Mouse (Mus musculus) midbrain, embryonic 10.5 days (tissue): ENCODE measurements around the gene Psmd11. TPM values are rescaled to one million over a fixed set of nuclear protein-coding genes. Genes with fewer than 3 reads are reported as not detected.

Experiments used
- DNase-seq: peaks from one replicate; pipeline ENCODE4 v3.0.0-alpha.2; 2017; ENCODE audit warnings: low spot score
- H3K27ac ChIP-seq: fragments of 300-500 bp; sonication (generic); replicated peaks from 2 replicates; pipeline ENCODE4 v1.5.1; 2016; ENCODE audit warnings: mild to moderate bottlenecking
- H3K27me3 ChIP-seq: fragments of 300-500 bp; sonication (generic); 2 replicates; pipeline ENCODE4 v1.6.1; 2016; ENCODE audit warnings: low read depth, mild to moderate bottlenecking; ENCODE audit not compliant: poor library complexity, severe bottlenecking
- H3K36me3 ChIP-seq: fragments of 300-500 bp; sonication (generic); 2 replicates; pipeline ENCODE4 v1.6.1; 2016; ENCODE audit warnings: mild to moderate bottlenecking, moderate library complexity
- H3K4me1 ChIP-seq: fragments of 300-500 bp; sonication (generic); 2 replicates; pipeline ENCODE4 v1.6.1; 2016
- H3K4me3 ChIP-seq: fragments of 300-500 bp; sonication (generic); 2 replicates; pipeline ENCODE4 v1.5.1; 2016; ENCODE audit warnings: mild to moderate bottlenecking, moderate library complexity
- H3K9me3 ChIP-seq: fragments of 300-500 bp; sonication (generic); replicated peaks from 2 replicates; pipeline ENCODE4 v1.6.1; 2016; ENCODE audit warnings: mild to moderate bottlenecking
- WGBS: fragments of 180-500 bp; shearing (Covaris S2); methylation state at CpG from one replicate; pipeline ENCODE4 v1.1.7; 2016; 5-methylcytosine and 5-hydroxymethylcytosine counted together
- polyA plus RNA-seq: library from polyadenylated mRNA; unstranded; fragments of >200 nt; fragmentation: Nextera tagmentation; extraction: Ambion mirVana; gene quantifications from 2 replicates; pipeline ENCODE4 v1.2.1, GENCODE M21; 2016

Gene Psmd11
- polyA plus RNA-seq, 1 experiment from 2014 or later: 418 TPM

- H3K36me3 ChIP-seq: peaks cover 34% of the 10 kb centered on the region
- H3K27ac ChIP-seq: peak overlapping the region; percentile 35
- 54% methylated on average over 14 of the region's 14 CpGs for WGBS
- no peak for DNase-seq
- no peaks in the 10 kb centered on the region for H3K9me3 ChIP-seq
- peaks cover 79% of the 10 kb centered on the region for H3K27me3 ChIP-seq
- peak overlapping the region; percentile 82 for H3K4me3 ChIP-seq
- H3K4me1 ChIP-seq: peaks cover 68% of the 10 kb centered on the region
These were observed 50.4 kb downstream of the Psmd11 start for GRCm38 (mm10) chr11:80478694-80479412.

GRCm38 (mm10) chr11:80479425-80479824 is 51.0 kb downstream of the Psmd11 start:
- 76% methylated on average over 5 of the region's 5 CpGs for WGBS
- Histone ChIP-seq H3K9me3 (no peaks in the 10 kb centered on the region), H3K4me1 (peaks cover 73% of the 10 kb centered on the region), H3K27me3 (peaks cover 79% of the 10 kb centered on the region), H3K4me3 (peak overlapping the region; percentile 82), H3K36me3 (peaks cover 29% of the 10 kb centered on the region), H3K27ac (peak overlapping the region; percentile 35; the same call in 1 of the 2 replicates)
- no peak for DNase-seq

- 81% methylated on average over 31 of the region's 31 CpGs for WGBS
- H3K27ac ChIP-seq: no peak overlapping the region; the same call in 1 of the 2 replicates
- H3K27me3 ChIP-seq: peaks cover 78% of the 10 kb centered on the region
- DNase-seq: no peak
- H3K4me3 ChIP-seq: peak overlapping the region; percentile 82
- peaks cover 79% of the 10 kb centered on the region for H3K4me1 ChIP-seq
- H3K9me3 ChIP-seq: no peaks in the 10 kb centered on the region
- peaks cover 27% of the 10 kb centered on the region for H3K36me3 ChIP-seq
These were observed 51.8 kb downstream of the Psmd11 start for GRCm38 (mm10) chr11:80479906-80480866.

- 71% methylated on average over 13 of the region's 13 CpGs for WGBS
- peaks cover 27% of the 10 kb centered on the region for H3K36me3 ChIP-seq
- DNase-seq: no peak
- H3K27me3 ChIP-seq: peaks cover 77% of the 10 kb centered on the region
- H3K27ac ChIP-seq: 0 out of 2 replicates have a peak overlapping the region, but pooled peaks have one; percentile 42
- H3K4me3 ChIP-seq: peak overlapping the region; percentile 27; the same call in 1 of the 2 replicates
- H3K4me1 ChIP-seq: peaks cover 79% of the 10 kb centered on the region
- no peaks in the 10 kb centered on the region for H3K9me3 ChIP-seq
These were observed 53.1 kb downstream of the Psmd11 start for GRCm38 (mm10) chr11:80481409-80482050.

GRCm38 (mm10) chr11:80482347-80482746 is 53.9 kb downstream of the Psmd11 start:
- peaks cover 75% of the 10 kb centered on the region for H3K4me1 ChIP-seq
- no peak overlapping the region for H3K27ac ChIP-seq
- no peak for DNase-seq
- H3K27me3 ChIP-seq: peaks cover 76% of the 10 kb centered on the region
- no peak overlapping the region for H3K4me3 ChIP-seq
- peaks cover 27% of the 10 kb centered on the region for H3K36me3 ChIP-seq
- no peaks in the 10 kb centered on the region for H3K9me3 ChIP-seq
- WGBS: 73% methylated on average over 10 of the region's 10 CpGs

- peaks cover 23% of the 10 kb centered on the region for H3K36me3 ChIP-seq
- H3K27ac ChIP-seq: no peak overlapping the region
- WGBS: 84% methylated on average over 7 of the region's 7 CpGs
- no peak for DNase-seq
- H3K4me3 ChIP-seq: no peak overlapping the region; the same call in 1 of the 2 replicates
- no peaks in the 10 kb centered on the region for H3K9me3 ChIP-seq
- peaks cover 74% of the 10 kb centered on the region for H3K27me3 ChIP-seq
- peaks cover 70% of the 10 kb centered on the region for H3K4me1 ChIP-seq
These were observed 54.5 kb downstream of the Psmd11 start for GRCm38 (mm10) chr11:80482921-80483320.

GRCm38 (mm10) chr11:80483536-80484067 is 55.2 kb downstream of the Psmd11 start:
- H3K36me3 ChIP-seq: peaks cover 18% of the 10 kb centered on the region
- H3K9me3 ChIP-seq: no peaks in the 10 kb centered on the region
- no peak overlapping the region for H3K4me3 ChIP-seq
- peaks cover 67% of the 10 kb centered on the region for H3K4me1 ChIP-seq
- H3K27me3 ChIP-seq: peaks cover 68% of the 10 kb centered on the region
- peak overlapping the region; percentile 47; the same call in 1 of the 2 replicates for H3K27ac ChIP-seq
- DNase-seq: no peak
- 85% methylated on average over 6 of the region's 6 CpGs for WGBS

- Histone ChIP-seq H3K4me1 (peaks cover 67% of the 10 kb centered on the region), H3K4me3 (no peak overlapping the region), H3K27ac (peak overlapping the region; percentile 47; the same call in 1 of the 2 replicates), H3K36me3 (peaks cover 14% of the 10 kb centered on the region), H3K9me3 (no peaks in the 10 kb centered on the region), H3K27me3 (peaks cover 61% of the 10 kb centered on the region)
- no peak for DNase-seq
- 43% methylated on average over 12 of the region's 12 CpGs for WGBS
These were observed 55.9 kb downstream of the Psmd11 start for GRCm38 (mm10) chr11:80484191-80484791.

GRCm38 (mm10) chr11:80485120-80485551 is 56.7 kb downstream of the Psmd11 start:
- Histone ChIP-seq H3K9me3 (no peaks in the 10 kb centered on the region), H3K27ac (peak overlapping the region; percentile 38; the same call in 1 of the 2 replicates), H3K27me3 (peaks cover 52% of the 10 kb centered on the region), H3K4me3 (no peak overlapping the region), H3K4me1 (peaks cover 67% of the 10 kb centered on the region), H3K36me3 (peaks cover 5% of the 10 kb centered on the region; the same call in 1 of the 2 replicates)
- WGBS: 82% methylated on average over 9 of the region's 9 CpGs
- DNase-seq: no peak

- WGBS: 85% methylated on average over 10 of the region's 10 CpGs
- H3K27ac ChIP-seq: peak overlapping the region; percentile 49
These were observed 57.3 kb downstream of the Psmd11 start for GRCm38 (mm10) chr11:80485622-80486206.

GRCm38 (mm10) chr11:80487904-80488587 is 59.6 kb downstream of the Psmd11 start:
- H3K27me3 ChIP-seq: peaks cover 44% of the 10 kb centered on the region
- 76% methylated on average over 15 of the region's 15 CpGs for WGBS
- peak overlapping the region; percentile 9; the same call in 1 of the 2 replicates for H3K27ac ChIP-seq
- H3K36me3 ChIP-seq: no peaks in the 10 kb centered on the region
- H3K4me3 ChIP-seq: no peak overlapping the region
- H3K4me1 ChIP-seq: peaks cover 55% of the 10 kb centered on the region
- DNase-seq: no peak
- no peaks in the 10 kb centered on the region for H3K9me3 ChIP-seq

More at GRCm38 (mm10) chr11:80485622-80486206, 57.3 kb downstream of the Psmd11 start:
- Histone ChIP-seq H3K4me1 (peaks cover 69% of the 10 kb centered on the region), H3K4me3 (no peak overlapping the region), H3K9me3 (no peaks in the 10 kb centered on the region), H3K36me3 (peaks cover 4% of the 10 kb centered on the region; the same call in 1 of the 2 replicates), H3K27me3 (peaks cover 56% of the 10 kb centered on the region)
- DNase-seq: no peak
